Mouse (Mus musculus) embryo, embryonic 10 days (tissue): ENCODE measurements around the gene Tbcel.

Experiments used
- DNase-seq: peaks from one replicate; pipeline ENCODE4 v3.0.0-alpha.2; 2015; ENCODE audit warnings: low spot score

The Tbcel gene

DNA sequence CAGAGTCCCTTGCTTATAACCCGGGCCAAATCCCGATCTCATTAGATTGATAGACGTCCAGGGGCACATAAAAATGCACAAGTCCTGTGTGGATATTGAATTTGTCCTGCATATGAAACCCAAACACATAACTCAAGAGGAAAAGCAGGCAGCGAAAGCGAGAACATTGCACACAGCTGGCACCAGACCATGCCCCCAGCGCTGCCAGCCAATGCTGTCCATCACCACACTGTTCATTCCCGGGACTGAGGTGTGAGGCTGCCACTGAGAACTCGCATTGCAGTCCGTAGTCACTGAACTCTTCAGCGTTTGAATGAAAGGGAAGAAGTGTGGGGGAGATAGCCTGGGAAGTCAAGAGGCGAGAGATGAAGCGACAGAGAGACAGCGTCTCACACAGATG, 122.0 kb downstream of the Tbcel start:
- no peak for DNase-seq

DNA sequence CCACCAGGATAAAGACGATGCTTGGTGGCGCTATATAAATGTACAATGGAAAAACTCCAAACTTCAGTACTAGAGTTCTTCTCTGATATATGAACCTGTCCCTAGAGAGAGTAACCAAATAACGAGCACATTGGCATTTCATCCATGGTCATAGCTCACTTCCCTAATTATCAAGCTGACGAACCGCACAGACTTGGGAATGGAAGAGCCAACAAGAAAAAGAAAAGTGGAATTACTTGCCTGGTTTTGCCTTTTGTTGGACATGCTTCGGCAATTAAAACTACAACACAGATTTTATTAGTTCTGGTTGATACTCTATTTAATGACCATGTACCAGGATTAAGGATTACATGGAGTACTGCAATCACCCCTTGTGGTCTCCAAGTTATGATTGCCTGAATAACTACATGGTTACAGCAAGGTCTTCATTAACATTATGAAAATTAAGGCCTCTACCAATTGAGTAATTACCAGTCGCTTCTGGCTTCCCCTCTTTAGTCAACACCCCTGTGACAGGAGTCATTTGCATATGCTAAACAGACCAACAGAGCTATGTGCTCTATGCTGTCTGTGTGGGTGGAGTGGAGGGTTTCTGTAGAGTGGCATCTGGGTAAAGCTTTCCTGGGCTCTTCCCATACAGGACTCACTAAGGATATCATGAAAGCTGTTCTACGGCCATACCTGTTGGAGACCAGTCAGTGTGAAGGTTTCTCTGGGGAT, 124.8 kb downstream of the Tbcel start:
- no peak for DNase-seq

- no peak for DNase-seq
Measured at GRCm38 (mm10) chr9:42382063-42382462, 125.5 kb downstream of the Tbcel start.

GRCm38 (mm10) chr9:42378071-42378470, 129.5 kb downstream of the Tbcel start:
- no peak for DNase-seq

- no peak for DNase-seq
Measured at GRCm38 (mm10) chr9:42377656-42378055, 130.0 kb downstream of the Tbcel start.

DNA sequence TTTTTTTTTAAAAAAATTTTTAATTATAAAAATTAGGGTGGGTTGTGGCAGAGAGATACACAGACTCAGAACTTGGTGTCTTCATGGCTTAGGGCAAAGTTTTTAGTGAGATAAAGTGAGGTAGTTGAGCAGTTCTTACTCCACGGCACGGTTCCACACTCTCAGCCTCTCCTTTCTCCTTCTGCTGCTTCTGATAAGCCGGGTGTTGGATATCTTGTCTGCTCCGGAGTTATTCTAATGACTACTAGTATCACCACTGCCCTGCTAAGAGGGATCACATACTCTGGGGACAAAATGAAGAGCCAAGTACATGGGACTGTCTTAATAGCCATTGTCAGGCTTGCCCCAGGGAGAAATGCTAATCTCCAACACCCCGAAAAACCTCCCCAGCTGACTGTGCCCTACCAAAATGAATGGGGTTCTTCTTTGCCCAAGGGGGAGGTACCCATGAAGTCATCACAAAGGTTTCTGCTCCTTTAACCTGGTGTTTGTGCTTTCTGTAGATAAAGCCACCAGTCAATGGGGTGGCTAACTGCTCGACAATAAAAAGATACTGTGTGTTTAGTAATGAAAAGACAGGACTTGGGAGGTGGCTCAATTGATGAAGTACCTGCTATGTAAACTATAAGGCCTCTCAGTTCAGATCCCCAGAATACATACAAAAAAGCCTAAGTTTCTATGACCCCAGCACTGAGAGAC, 135.8 kb downstream of the Tbcel start:
- DNase-seq, result no peak
